Mouse (Mus musculus) Patski (cell line): Measurements from ENCODE around the gene Dffa. TPM values are rescaled to one million over a fixed set of nuclear protein-coding genes. Genes with fewer than 3 reads are reported as not detected.

ENCODE experiments used
- ATAC-seq: fragments of 100-300 bp; one replicate; pipeline ENCODE4 v1.8.0; 2021
- CTCF ChIA-PET: fragments of 350-600 bp; sonication (Branson Sonifier 250); formaldehyde crosslinking; loops from one replicate; lab custom pipeline; 2022; ENCODE audit warnings: inconsistent platforms; lab: Charles Lee
- POLR2A ChIA-PET: fragments of 350-600 bp; sonication (Branson Sonifier 250); formaldehyde crosslinking; loops from one replicate; lab custom pipeline; 2022; ENCODE audit warnings: antibody characterized with exemption, inconsistent platforms; lab: Charles Lee
- DNase-seq: peaks from one replicate; pipeline ENCODE4 v3.0.0-alpha.2; 2011; ENCODE audit warnings: low read depth, low spot score
- H3K27me3 ChIP-seq: fragments of 371-371 bp; one replicate; pipeline ENCODE4 v1.5.1; 2021
- CTCF ChIP-seq: fragments of 100-300 bp; IDR thresholded peaks from one replicate; pipeline ENCODE4 v1.5.1; 2021
- in situ Hi-C: fragments of 300-500 bp; cut with MboI; formaldehyde crosslinking; loops from 3 replicates; pipeline ENCODE4 v1.11.1; 2018; ENCODE audit warnings: low pct_unique_long_range_greater_than_20kb, mixed read lengths
- polyA plus RNA-seq: library from polyadenylated mRNA; unstranded; gene quantifications from one replicate; pipeline ENCODE4 v1.2.3, GENCODE M21; 2021

Dffa gene
- 16.3 TPM for polyA plus RNA-seq

- peak; percentile 69 for ATAC-seq
- CTCF ChIA-PET, result no interaction called here
- POLR2A ChIA-PET, result interaction anchor here (0.9 kb wide), 1 partner anchor 28 kb away, joined by 3 read pairs; no protein-coding TSS in a partner anchor
These were observed at the start of gene Dffa for GRCm38 (mm10) chr4:149103875-149104561. TSS of gene Dffa (plus strand) at chr4:149104146.

GRCm38 (mm10) chr4:149055847-149056246 lies 48.1 kb upstream of the Dffa start:
- in situ Hi-C loops, result no loop called here
- ATAC-seq (no peak), DNase-seq (no peak)
- POLR2A ChIA-PET, result no interaction called here
- CTCF ChIA-PET, result no interaction called here
- H3K27me3 ChIP-seq, result no peaks in the 10 kb centered on the region
- no peak for TF ChIP-seq CTCF

More at GRCm38 (mm10) chr4:149103875-149104561, at the start of gene Dffa:
- no peak for DNase-seq
- no peak for TF ChIP-seq CTCF
- H3K27me3 ChIP-seq, result no peaks in the 10 kb centered on the region
- in situ Hi-C loops, result no loop called here

DNA sequence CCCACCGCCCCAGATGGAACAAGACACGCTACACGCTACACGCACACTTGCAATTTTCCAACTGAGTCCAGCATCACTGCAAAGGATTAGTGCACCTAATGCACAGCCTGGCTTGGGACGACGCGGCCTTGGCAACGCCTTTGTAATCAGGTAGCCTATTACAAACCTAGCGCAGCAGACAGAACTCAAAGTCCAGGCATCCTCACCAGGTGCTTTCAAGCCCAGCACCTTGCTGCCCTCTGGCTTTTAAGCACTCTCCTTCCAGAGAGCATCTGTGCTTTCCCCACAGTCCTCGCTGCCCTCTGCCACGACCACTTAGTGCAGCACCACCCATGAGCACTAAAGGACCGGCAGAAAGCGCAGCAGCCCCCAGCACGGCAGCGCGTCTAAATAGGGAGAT lies 47.0 kb upstream of the Dffa start:
- in situ Hi-C loops, result no loop called here
- no peak for TF ChIP-seq CTCF
- CTCF ChIA-PET, result no interaction called here
- no peak for DNase-seq
- no peaks in the 10 kb centered on the region for H3K27me3 ChIP-seq
- no peak for ATAC-seq
- POLR2A ChIA-PET, result no interaction called here

DNA sequence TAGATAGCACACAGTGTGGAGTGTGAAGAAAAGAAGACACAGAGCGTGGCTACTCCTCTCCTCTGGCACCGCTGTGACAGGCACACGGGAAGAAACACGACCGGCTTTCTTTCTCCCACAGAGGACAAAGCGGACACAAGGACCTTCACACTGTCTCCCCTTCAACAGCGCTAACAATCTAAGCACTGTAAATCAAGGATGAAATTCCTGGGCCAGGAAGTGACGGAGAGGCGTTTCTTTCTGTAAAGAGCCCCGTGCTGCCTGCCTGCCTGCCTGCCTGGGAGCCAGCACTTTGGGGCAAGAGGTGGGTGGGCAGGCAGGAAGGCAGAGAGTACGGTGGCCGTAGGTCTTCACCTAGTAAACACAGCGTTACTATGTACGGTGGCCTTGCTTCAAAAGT lies 46.5 kb upstream of the Dffa start:
- in situ Hi-C loops, result no loop called here
- no peak for TF ChIP-seq CTCF
- H3K27me3 ChIP-seq, result no peaks in the 10 kb centered on the region
- ChIA-PET POLR2A (no interaction called here), CTCF (interaction anchor here (1.5 kb wide), 1 partner anchor 19 kb away, joined by 3 read pairs; no protein-coding TSS in a partner anchor)
- no peak for ATAC-seq
- no peak for DNase-seq

GRCm38 (mm10) chr4:149058298-149058697 lies 45.6 kb upstream of the Dffa start:
- in situ Hi-C loops, result no loop called here
- ATAC-seq (no peak), DNase-seq (no peak)
- ChIA-PET CTCF (interaction anchor here (1.5 kb wide), 1 partner anchor 18 kb away, joined by 3 read pairs; no protein-coding TSS in a partner anchor), POLR2A (no interaction called here)
- no peak for TF ChIP-seq CTCF
- no peaks in the 10 kb centered on the region for H3K27me3 ChIP-seq

DNA sequence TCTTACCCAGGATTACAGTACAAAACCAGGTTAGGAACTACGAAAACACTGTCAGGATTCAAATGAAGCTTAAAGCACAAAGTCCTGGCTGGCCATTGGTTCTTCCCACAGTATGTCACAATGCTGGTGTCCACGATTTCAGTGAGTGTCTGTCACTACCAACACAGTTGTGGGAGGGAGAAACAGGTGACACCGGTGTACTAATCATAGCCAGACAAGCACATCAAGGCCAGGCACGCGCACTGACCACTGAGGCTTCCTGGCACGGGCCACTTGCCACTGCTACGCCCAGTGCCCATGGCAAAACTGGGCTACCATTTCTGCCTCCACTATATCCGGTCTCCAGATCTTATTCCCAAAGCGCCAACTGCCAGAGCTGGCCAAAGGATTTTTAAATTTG lies 44.2 kb upstream of the Dffa start:
- ATAC-seq (no peak), DNase-seq (no peak)
- TF ChIP-seq CTCF, result no peak
- ChIA-PET CTCF (no interaction called here), POLR2A (no interaction called here)
- no peaks in the 10 kb centered on the region for H3K27me3 ChIP-seq
- in situ Hi-C loops, result loop anchor here (10.0 kb wide), 1 partner anchor 355 kb away; no protein-coding TSS in a partner anchor

GRCm38 (mm10) chr4:149060621-149061431 lies 43.1 kb upstream of the Dffa start:
- H3K27me3 ChIP-seq, result no peaks in the 10 kb centered on the region
- ChIA-PET CTCF (interaction anchor here (1.4 to 1.6 kb wide), 2 partner anchors 11 to 356 kb away, joined by 4 to 5 read pairs; no protein-coding TSS in a partner anchor), POLR2A (interaction anchor here (0.6 to 0.8 kb wide), 3 partner anchors 11 to 387 kb away, joined by 3 to 4 read pairs (median 3); no protein-coding TSS in a partner anchor)
- TF ChIP-seq CTCF, result no peak
- in situ Hi-C loops, result loop anchor here (10.0 kb wide), 1 partner anchor 356 kb away; no protein-coding TSS in a partner anchor
- no peak for ATAC-seq
- no peak for DNase-seq

DNA sequence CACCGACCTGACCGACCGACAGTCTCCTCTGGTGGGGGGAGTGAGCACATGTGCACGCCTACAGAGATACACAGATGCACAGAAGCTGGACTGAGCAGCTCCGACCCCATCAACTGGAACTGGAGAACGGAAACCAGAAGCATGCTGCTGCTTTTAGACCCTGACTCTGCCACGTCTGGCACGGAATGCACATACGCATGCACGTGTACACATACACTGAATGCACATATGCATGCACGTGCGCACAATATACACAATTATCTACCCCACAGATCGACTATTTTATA lies 42.6 kb upstream of the Dffa start:
- ChIA-PET CTCF (interaction anchor here (1.1 to 1.6 kb wide), 3 partner anchors 8 to 357 kb away, joined by 3 to 5 read pairs (median 4); no protein-coding TSS in a partner anchor), POLR2A (interaction anchor here (0.6 kb wide), 1 partner anchor 388 kb away, joined by 4 read pairs; no protein-coding TSS in a partner anchor)
- TF ChIP-seq CTCF, result no peak
- DNase-seq (no peak), ATAC-seq (no peak)
- in situ Hi-C loops, result loop anchor here (10.0 kb wide), 1 partner anchor 357 kb away; no protein-coding TSS in a partner anchor
- H3K27me3 ChIP-seq, result no peaks in the 10 kb centered on the region

DNA sequence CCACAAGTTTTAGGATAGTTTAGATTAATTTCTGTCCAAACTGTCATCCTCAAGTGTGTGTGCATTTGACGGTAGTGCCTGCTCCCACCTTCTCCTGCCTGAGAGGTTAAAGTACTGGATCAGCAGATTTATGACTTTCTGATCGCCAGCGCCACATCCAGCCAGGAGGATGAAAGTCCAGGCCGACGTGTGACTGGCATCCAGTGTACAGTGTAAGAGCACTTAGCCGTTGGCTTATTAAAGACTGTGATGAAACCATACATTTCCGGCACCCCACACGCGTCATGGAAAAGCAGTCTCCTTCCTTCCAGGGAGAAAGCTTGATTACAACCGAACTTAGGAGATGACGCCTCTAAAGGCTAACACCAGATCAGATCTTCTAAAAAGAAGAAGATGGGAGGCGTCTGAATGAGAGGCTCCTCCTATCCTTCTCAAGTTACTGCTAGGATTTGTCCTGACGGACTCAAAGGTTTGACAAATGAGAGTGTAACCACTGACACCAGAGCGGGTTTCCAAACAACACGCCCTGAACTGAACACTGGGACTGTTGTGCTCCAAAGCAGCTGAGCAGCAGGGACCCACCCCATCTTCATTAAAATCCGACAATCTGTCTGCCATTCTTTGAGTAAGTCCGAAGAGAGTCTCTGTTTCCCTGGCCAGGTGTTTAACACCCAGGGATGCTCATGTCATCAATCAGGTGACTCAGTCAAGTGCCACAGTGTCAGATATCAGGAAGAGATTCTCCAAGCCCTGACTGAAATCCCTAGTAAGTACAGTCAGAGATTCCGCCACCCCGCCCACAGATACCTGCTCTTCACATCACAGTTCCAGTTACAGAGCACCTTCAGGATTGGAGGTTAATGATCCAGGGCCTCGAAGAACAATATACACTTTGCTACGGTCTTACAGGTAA lies 41.3 kb upstream of the Dffa start:
- ATAC-seq (no peak), DNase-seq (no peak)
- ChIA-PET CTCF (interaction anchor here (1.1 to 1.6 kb wide), 3 partner anchors 10 to 358 kb away, joined by 3 to 5 read pairs (median 4); no protein-coding TSS in a partner anchor), POLR2A (no interaction called here)
- in situ Hi-C loops, result loop anchor here (10.0 kb wide), 1 partner anchor 358 kb away; no protein-coding TSS in a partner anchor
- no peak for TF ChIP-seq CTCF
- no peaks in the 10 kb centered on the region for H3K27me3 ChIP-seq
